Mouse (Mus musculus): ENCODE measurements around the gene 4833439L19Rik. TPM values are rescaled to one million over a fixed set of nuclear protein-coding genes. Genes with fewer than 3 reads are reported as not detected.

The 4833439L19Rik gene
- polyA plus RNA-seq, 1 experiment from 2014 or later = 271 TPM

- peak within 1 kb of the TSS; percentile 86 for H3K27ac ChIP-seq
- WGBS = under 1% methylated on average over 98 of the region's 105 CpGs
- no peaks in the 10 kb centered on the region; the same call in 1 of the 2 replicates for H3K36me3 ChIP-seq
- peaks cover 9% of the 10 kb centered on the region; the same call in 1 of the 2 replicates for H3K27me3 ChIP-seq
- peak within 1 kb of the TSS; percentile 81 for H3K4me2 ChIP-seq (replicated peaks)
- no peaks in the 10 kb centered on the region for H3K9me3 ChIP-seq
- H3K9ac ChIP-seq (replicated peaks) = peak within 1 kb of the TSS; percentile 89
- peaks cover 20% of the 10 kb centered on the region for H3K4me1 ChIP-seq (replicated peaks)
- H3K4me3 ChIP-seq (replicated peaks) = peak within 1 kb of the TSS; percentile 76
- ATAC-seq = peak; percentile 94
Measured at GRCm38 (mm10) chr13:54503604-54504521, 61.4 kb downstream of the 4833439L19Rik start, which contains the start of gene Simc1. TSS of gene Simc1 (plus strand) at chr13:54503779.

- Histone ChIP-seq H3K27ac (peak overlapping the region; percentile 86), H3K9ac (replicated peaks) (peak overlapping the region; percentile 89), H3K36me3 (no peaks in the 10 kb centered on the region; the same call in 1 of the 2 replicates), H3K27me3 (peaks cover 9% of the 10 kb centered on the region; the same call in 1 of the 2 replicates), H3K4me1 (replicated peaks) (peaks cover 20% of the 10 kb centered on the region), H3K4me3 (replicated peaks) (peak overlapping the region; percentile 76), H3K4me2 (replicated peaks) (peak overlapping the region; percentile 81), H3K9me3 (no peaks in the 10 kb centered on the region)
- 2% methylated on average over 14 of the region's 14 CpGs for WGBS
- peak; percentile 81; the same call in 1 of the 2 replicates for ATAC-seq
Measured at GRCm38 (mm10) chr13:54503278-54503603, 62.0 kb downstream of the 4833439L19Rik start.

- Histone ChIP-seq H3K4me2 (replicated peaks) (no peak overlapping the region), H3K9ac (replicated peaks) (no peak overlapping the region), H3K27ac (no peak overlapping the region), H3K4me3 (replicated peaks) (no peak overlapping the region), H3K36me3 (no peaks in the 10 kb centered on the region; the same call in 1 of the 2 replicates), H3K27me3 (peaks cover 11% of the 10 kb centered on the region; the same call in 1 of the 2 replicates), H3K4me1 (replicated peaks) (peaks cover 20% of the 10 kb centered on the region), H3K9me3 (no peaks in the 10 kb centered on the region)
- 62% methylated on average over 3 of the region's 3 CpGs for WGBS
- ATAC-seq = no peak
Measured at GRCm38 (mm10) chr13:54501957-54502690, 63.1 kb downstream of the 4833439L19Rik start.

DNA sequence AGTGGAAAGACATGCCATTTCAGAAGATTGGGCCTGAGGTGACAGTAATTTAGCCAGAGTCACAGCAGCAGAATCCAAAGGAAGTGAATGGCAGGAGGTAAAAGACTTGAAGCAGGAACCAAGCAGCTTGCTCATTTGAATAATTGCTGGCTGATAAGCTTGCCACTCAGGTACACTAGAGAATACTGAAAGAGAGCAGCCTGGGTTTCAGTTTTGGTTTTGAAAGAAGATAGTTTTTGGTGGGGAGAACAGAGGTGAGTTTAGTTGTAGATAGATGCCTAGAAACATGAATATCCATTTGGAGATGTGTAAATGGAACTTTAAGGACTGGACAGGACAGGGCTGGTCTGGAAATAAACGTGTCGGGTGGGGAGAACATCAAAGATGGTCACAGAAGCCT, 63.9 kb downstream of the 4833439L19Rik start:
- Histone ChIP-seq H3K27ac (no peak overlapping the region), H3K9me3 (no peaks in the 10 kb centered on the region), H3K9ac (replicated peaks) (no peak overlapping the region), H3K4me2 (replicated peaks) (no peak overlapping the region), H3K36me3 (no peaks in the 10 kb centered on the region), H3K4me1 (replicated peaks) (peaks cover 20% of the 10 kb centered on the region), H3K27me3 (peaks cover 11% of the 10 kb centered on the region; the same call in 1 of the 2 replicates), H3K4me3 (replicated peaks) (no peak overlapping the region)
- WGBS = 87% methylated on average over 2 of the region's 2 CpGs
- no peak for ATAC-seq

Small RNAs within 50 kb of the gene (microRNA-seq; reads per million reads assigned to microRNA genes)
- not detected for gene Gm24195

Other genes starting within 250 kb of the 4833439L19Rik start
- gene Cplx2, start 194.1 kb downstream of the 4833439L19Rik start, polyA plus RNA-seq (2015; fragmentation: Nextera tagmentation; extraction: Ambion mirVana) = 28.0 and 31.0 TPM in 2 replicates
- gene Thoc3, start 96.6 kb downstream of the 4833439L19Rik start, polyA plus RNA-seq (2015; fragmentation: Nextera tagmentation; extraction: Ambion mirVana) = 121 and 126 TPM in 2 replicates
- 18.9 and 21.3 TPM in 2 replicates for gene Simc1, start 61.7 kb downstream of the 4833439L19Rik start, polyA plus RNA-seq (2015; fragmentation: Nextera tagmentation; extraction: Ambion mirVana)
- 76.0 and 84.9 TPM in 2 replicates for gene Arl10, start 9.6 kb upstream of the 4833439L19Rik start, polyA plus RNA-seq (2015; fragmentation: Nextera tagmentation; extraction: Ambion mirVana)
- 51.2 and 53.2 TPM in 2 replicates for gene Nop16, start 24.7 kb upstream of the 4833439L19Rik start, polyA plus RNA-seq (2015; fragmentation: Nextera tagmentation; extraction: Ambion mirVana)
- gene Higd2a, start 24.8 kb upstream of the 4833439L19Rik start, polyA plus RNA-seq (2015; fragmentation: Nextera tagmentation; extraction: Ambion mirVana) = 212 and 224 TPM in 2 replicates
- gene Cltb, start 45.9 kb upstream of the 4833439L19Rik start, polyA plus RNA-seq (2015; fragmentation: Nextera tagmentation; extraction: Ambion mirVana) = 84.2 and 91.1 TPM in 2 replicates
- gene Faf2, start 56.3 kb upstream of the 4833439L19Rik start, polyA plus RNA-seq (2015; fragmentation: Nextera tagmentation; extraction: Ambion mirVana) = 74.9 and 79.7 TPM in 2 replicates
- gene Rnf44, start 128.5 kb upstream of the 4833439L19Rik start, polyA plus RNA-seq (2015; fragmentation: Nextera tagmentation; extraction: Ambion mirVana) = 93.7 and 109 TPM in 2 replicates
- 0.15 TPM in 2 replicates for gene Cdhr2, start 136.0 kb upstream of the 4833439L19Rik start, polyA plus RNA-seq (2015; fragmentation: Nextera tagmentation; extraction: Ambion mirVana)
- gene Gprin1, start 184.4 kb upstream of the 4833439L19Rik start, polyA plus RNA-seq (2015; fragmentation: Nextera tagmentation; extraction: Ambion mirVana) = 5.1 and 5.8 TPM in 2 replicates
- gene Sncb, start 201.2 kb upstream of the 4833439L19Rik start, polyA plus RNA-seq (2015; fragmentation: Nextera tagmentation; extraction: Ambion mirVana) = 8.9 and 10.0 TPM in 2 replicates
- not detected in 2 replicates for gene Eif4e1b, start 218.6 kb upstream of the 4833439L19Rik start, polyA plus RNA-seq (2015; fragmentation: Nextera tagmentation; extraction: Ambion mirVana)
- 28.3 and 30.5 TPM in 2 replicates for gene Tspan17, start 223.9 kb upstream of the 4833439L19Rik start, polyA plus RNA-seq (2015; fragmentation: Nextera tagmentation; extraction: Ambion mirVana)